In the genomic region with DNA sequence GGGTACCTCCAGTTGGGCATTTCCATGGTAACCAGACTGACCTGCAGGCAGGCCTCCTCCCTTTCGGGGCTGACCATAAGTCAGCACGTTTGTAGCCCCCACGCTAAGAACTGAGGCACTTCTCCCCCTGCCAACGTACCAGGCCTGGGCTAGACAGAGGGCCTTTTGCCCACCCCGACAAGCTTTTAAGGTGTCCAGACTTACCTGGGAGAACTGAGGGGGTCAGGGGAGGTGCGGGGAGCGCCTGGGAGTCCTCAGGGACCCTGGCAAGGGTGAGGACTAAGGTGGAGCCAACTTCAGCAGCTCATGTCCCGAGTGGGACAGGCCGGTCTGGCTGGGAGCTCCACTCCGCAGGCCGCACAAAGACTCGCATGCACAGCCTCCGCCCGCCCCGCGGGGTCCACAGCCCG, we compare ENCODE assay signal across 7 mouse cellular contexts. TPM values are rescaled to one million over a fixed set of nuclear protein-coding genes. Genes with fewer than 3 reads are reported as not detected.
DNase-seq lines count a peak whose midpoint lies in the region; ATAC-seq and TF ChIP-seq lines count a peak whose summit lies in the region.

No protein-coding gene starts in this region.

- ATAC-seq in megakaryocyte, adult 5-6 weeks (ENCODE audit: poor library complexity, severe bottlenecking) = no peak
- peak; percentile 15; the same call in 1 of the 2 replicates for ATAC-seq in hindbrain, embryonic 14.5 days (ENCODE audit: low FRiP score)

- no peak overlapping the region for H3K27ac ChIP-seq in cortical plate, adult 2 months (ENCODE audit: insufficient read depth, low read length)
- H3K27ac ChIP-seq in hindbrain, embryonic 14.5 days = peak overlapping the region; percentile 93

- WGBS in hindbrain, embryonic 14.5 days = 0% methylated on average over 13 of the region's 17 CpGs

- H3K4me3 ChIP-seq in megakaryocyte, embryonic 14.5 days (replicated peaks) = peak overlapping the region; percentile 95
- H3K4me3 ChIP-seq in cortical plate, adult 2 months (ENCODE audit: insufficient read depth, low read length) = peak overlapping the region; percentile 60
- peak overlapping the region; percentile 85 for H3K4me3 ChIP-seq in hindbrain, embryonic 14.5 days (replicated peaks; ENCODE audit: low read length)

- peak overlapping the region; percentile 94 for H3K9ac ChIP-seq in hindbrain, embryonic 14.5 days

- H3K4me2 ChIP-seq in hindbrain, embryonic 14.5 days (replicated peaks) = peak overlapping the region; percentile 73

- TF ChIP-seq CTCF in cortical plate, adult 2 months (IDR thresholded peaks at IDR 0.05; ENCODE audit: extremely low read depth, insufficient read depth, low read length) = no peak

- H3K4me1 ChIP-seq in megakaryocyte, embryonic 14.5 days = peaks cover 85% of the 10 kb centered on the region
- peaks cover 36% of the 10 kb centered on the region for H3K4me1 ChIP-seq in cortical plate, adult 2 months (ENCODE audit: control insufficient read depth, insufficient read depth, low read length)
- H3K4me1 ChIP-seq in hindbrain, embryonic 14.5 days (replicated peaks; ENCODE audit: control insufficient read depth, insufficient read depth, low read length) = peaks cover 62% of the 10 kb centered on the region

- H3K27me3 ChIP-seq in megakaryocyte, embryonic 14.5 days (replicated peaks) = no peaks in the 10 kb centered on the region
- no peaks in the 10 kb centered on the region for H3K27me3 ChIP-seq in hindbrain, embryonic 14.5 days (ENCODE audit: control insufficient read depth, insufficient read depth, low read length)

- no peaks in the 10 kb centered on the region for H3K9me3 ChIP-seq in megakaryocyte, embryonic 14.5 days
- H3K9me3 ChIP-seq in hindbrain, embryonic 14.5 days (ENCODE audit: control insufficient read depth, low read length) = no peaks in the 10 kb centered on the region

- no peak for DNase-seq in hindbrain, embryonic 14.5 days (ENCODE audit: low spot score)
- peak; percentile 38 to 48 for DNase-seq in lung, postnatal 4 days
- DNase-seq in yolk sac, embryonic 10.5 days (ENCODE audit: low spot score) = peak; percentile 25
- DNase-seq in MN1 (ENCODE audit: low spot score) = no peak

- no peak for TF ChIP-seq POLR2A in cortical plate, adult 2 months (IDR thresholded peaks at IDR 0.05; ENCODE audit: extremely low read depth, insufficient read depth, low read length)

- H3K36me3 ChIP-seq in megakaryocyte, embryonic 14.5 days (replicated peaks; ENCODE audit: low read length) = peaks cover 40% of the 10 kb centered on the region
- peaks cover 26% of the 10 kb centered on the region for H3K36me3 ChIP-seq in hindbrain, embryonic 14.5 days (replicated peaks; ENCODE audit: control insufficient read depth, insufficient read depth)

RNA-seq across cellular contexts. Expression of a gene that starts 5.8 kb away (rescaled TPM):
- polyA plus RNA-seq in megakaryocyte, embryonic 14.5 days (2012; ENCODE audit: insufficient read depth, low replicate concordance) = 8.7 and 12.2 TPM in 2 replicates
- 14.1 and 30.8 TPM in 2 replicates for total RNA-seq in megakaryocyte, adult 5-6 weeks (2015)
- 8.6 and 11.5 TPM in 2 replicates for total RNA-seq in megakaryocyte, adult 5-6 weeks (2017)
- polyA plus RNA-seq in cortical plate, adult 2 months (2012; rRNA removed) = 13.4 and 16.1 TPM in 2 replicates
- polyA plus RNA-seq in hindbrain, embryonic 14.5 days (2014; fragmentation: Nextera tagmentation; extraction: Ambion mirVana) = 19.1 and 29.6 TPM in 2 replicates

RNA-seq across cellular contexts. Expression of a gene that starts 6.2 kb away (rescaled TPM):
- polyA plus RNA-seq in megakaryocyte, embryonic 14.5 days (2012; ENCODE audit: insufficient read depth, low replicate concordance) = 349 and 424 TPM in 2 replicates
- total RNA-seq in megakaryocyte, adult 5-6 weeks (2015) = 48.8 and 54.5 TPM in 2 replicates
- total RNA-seq in megakaryocyte, adult 5-6 weeks (2017) = 60.2 and 60.8 TPM in 2 replicates
- 159 and 161 TPM in 2 replicates for polyA plus RNA-seq in cortical plate, adult 2 months (2012; rRNA removed)
- 92.2 and 95.4 TPM in 2 replicates for polyA plus RNA-seq in hindbrain, embryonic 14.5 days (2014; fragmentation: Nextera tagmentation; extraction: Ambion mirVana)

RNA-seq across cellular contexts. Expression of a gene that starts 35.5 kb away (rescaled TPM):
- 8.7 and 9.6 TPM in 2 replicates for polyA plus RNA-seq in megakaryocyte, embryonic 14.5 days (2012; ENCODE audit: insufficient read depth, low replicate concordance)
- 1.2 and 1.7 TPM in 2 replicates for total RNA-seq in megakaryocyte, adult 5-6 weeks (2015)
- 6.6 and 6.8 TPM in 2 replicates for total RNA-seq in megakaryocyte, adult 5-6 weeks (2017)
- 4.9 TPM in 2 replicates for polyA plus RNA-seq in cortical plate, adult 2 months (2012; rRNA removed)
- polyA plus RNA-seq in hindbrain, embryonic 14.5 days (2014; fragmentation: Nextera tagmentation; extraction: Ambion mirVana) = 2.9 and 3.1 TPM in 2 replicates

RNA-seq across cellular contexts. Expression of a gene that starts 36.8 kb away (rescaled TPM):
- polyA plus RNA-seq in megakaryocyte, embryonic 14.5 days (2012; ENCODE audit: insufficient read depth, low replicate concordance) = 14.7 and 44.5 TPM in 2 replicates
- 16.4 and 19.7 TPM in 2 replicates for total RNA-seq in megakaryocyte, adult 5-6 weeks (2015)
- 36.8 and 47.6 TPM in 2 replicates for total RNA-seq in megakaryocyte, adult 5-6 weeks (2017)
- 37.5 and 38.3 TPM in 2 replicates for polyA plus RNA-seq in cortical plate, adult 2 months (2012; rRNA removed)
- 58.1 and 63.2 TPM in 2 replicates for polyA plus RNA-seq in hindbrain, embryonic 14.5 days (2014; fragmentation: Nextera tagmentation; extraction: Ambion mirVana)

RNA-seq across cellular contexts. Expression of a gene that starts 40.6 kb away (rescaled TPM):
- polyA plus RNA-seq in megakaryocyte, embryonic 14.5 days (2012; ENCODE audit: insufficient read depth, low replicate concordance) = 0.89 and 2.1 TPM in 2 replicates
- 12.8 and 15.6 TPM in 2 replicates for total RNA-seq in megakaryocyte, adult 5-6 weeks (2015)
- 6.6 and 8.5 TPM in 2 replicates for total RNA-seq in megakaryocyte, adult 5-6 weeks (2017)
- polyA plus RNA-seq in cortical plate, adult 2 months (2012; rRNA removed) = 16.0 and 16.2 TPM in 2 replicates
- 17.7 and 18.7 TPM in 2 replicates for polyA plus RNA-seq in hindbrain, embryonic 14.5 days (2014; fragmentation: Nextera tagmentation; extraction: Ambion mirVana)

Comparison
In these comparisons a context has a peak if more than half of its experiments do, and no peak if none do; other contexts are left out.
1. DNase-seq: peak in lung, postnatal 4 days (2 of 2) and yolk sac, embryonic 10.5 days (single experiment); none in hindbrain, embryonic 14.5 days (single experiment) and MN1 (single experiment).
2. Peak in every context shown above with its lines, with median percentiles within 50 percentile points of each other: H3K4me3 ChIP-seq.